Mouse (Mus musculus) intestine, postnatal 0 days (tissue): ENCODE measurements around the gene AI661453. TPM values are rescaled to one million over a fixed set of nuclear protein-coding genes. Genes with fewer than 3 reads are reported as not detected.
"Not testable (repeated sequence)": the region's sequence is repeated elsewhere in the genome, so short reads cannot be mapped to it uniquely, and the experiment has no call there.

Experiments used
- ATAC-seq: fragments of 200-750 bp; cut with Nextera tagmentation; 2 replicates; pipeline ENCODE4 v1.8.0; 2017; ENCODE audit warnings: mild to moderate bottlenecking, moderate TSS enrichment, moderate library complexity
- H3K27ac ChIP-seq: fragments of 300-500 bp; sonication (generic); 2 replicates; pipeline ENCODE4 v1.5.1; 2014; ENCODE audit warnings: mild to moderate bottlenecking, low read depth, low read length, moderate library complexity
- H3K27me3 ChIP-seq: fragments of 300-500 bp; sonication (generic); replicated peaks from 2 replicates; pipeline ENCODE4 v1.6.1; 2014; ENCODE audit warnings: low read length, mixed read lengths; ENCODE audit not compliant: control insufficient read depth, insufficient read depth
- H3K36me3 ChIP-seq: fragments of 300-500 bp; sonication (generic); 2 replicates; pipeline ENCODE4 v1.6.1; 2014; ENCODE audit warnings: mild to moderate bottlenecking, moderate library complexity; ENCODE audit not compliant: control insufficient read depth, insufficient read depth
- H3K4me1 ChIP-seq: fragments of 300-500 bp; sonication (generic); replicated peaks from 2 replicates; pipeline ENCODE4 v1.6.1; 2014; ENCODE audit warnings: antibody characterized with exemption, low read length, mixed read lengths; ENCODE audit not compliant: control insufficient read depth, insufficient read depth
- H3K4me2 ChIP-seq: fragments of 300-500 bp; sonication (generic); replicated peaks from 2 replicates; pipeline ENCODE4 v1.6.1; 2014; ENCODE audit warnings: low read depth, mild to moderate bottlenecking, moderate library complexity
- H3K4me3 ChIP-seq: fragments of 300-500 bp; sonication (generic); 2 replicates; pipeline ENCODE4 v1.5.1; 2014; ENCODE audit warnings: low read depth, low read length
- H3K9ac ChIP-seq: fragments of 300-500 bp; sonication (generic); 2 replicates; pipeline ENCODE4 v1.6.1; 2014; ENCODE audit warnings: mild to moderate bottlenecking, low read depth, low read length
- H3K9me3 ChIP-seq: fragments of 300-500 bp; sonication (generic); 2 replicates; pipeline ENCODE4 v1.6.1; 2016; ENCODE audit warnings: mixed run types; ENCODE audit not compliant: control insufficient read depth
- CTCF ChIP-seq: sonication (generic); IDR thresholded peaks from 2 replicates; pipeline ENCODE4 v1.5.1; 2016; ENCODE audit warnings: low read depth, mild to moderate bottlenecking, control low read depth, antibody characterized with exemption, moderate library complexity
- WGBS: fragments of 180-500 bp; shearing (Covaris S2); extraction: QIAGEN DNeasy Blood & Tissue Kit; methylation state at CpG from one replicate; pipeline ENCODE4 v1.1.7; 2014; 5-methylcytosine and 5-hydroxymethylcytosine counted together
- polyA plus RNA-seq: library from polyadenylated mRNA; unstranded; fragments of >200 nt; fragmentation: Nextera tagmentation; extraction: Ambion mirVana; gene quantifications from 2 replicates; pipeline ENCODE4 v1.2.1, GENCODE M21; 2015

AI661453 gene
- polyA plus RNA-seq, 1 experiment from 2014 or later: 6.1 TPM

GRCm38 (mm10) chr17:47407717-47408557 is 28.5 kb upstream of the AI661453 start:
- no peak for TF ChIP-seq CTCF
- H3K9ac ChIP-seq: no peak overlapping the region
- no peaks in the 10 kb centered on the region for H3K36me3 ChIP-seq
- H3K4me2 ChIP-seq: no peak overlapping the region
- ATAC-seq: peak; percentile 5; the same call in 1 of the 2 replicates
- H3K27me3 ChIP-seq: peaks cover 15% of the 10 kb centered on the region
- no peaks in the 10 kb centered on the region for H3K4me1 ChIP-seq
- H3K9me3 ChIP-seq: no peaks in the 10 kb centered on the region
- no peak overlapping the region for H3K27ac ChIP-seq
- WGBS: 62% methylated on average over 10 of the region's 10 CpGs
- no peak overlapping the region for H3K4me3 ChIP-seq

- Histone ChIP-seq H3K4me3 (no peak overlapping the region), H3K27ac (no peak overlapping the region), H3K4me1 (no peaks in the 10 kb centered on the region), H3K4me2 (no peak overlapping the region), H3K9ac (no peak overlapping the region), H3K36me3 (no peaks in the 10 kb centered on the region), H3K27me3 (peaks cover 15% of the 10 kb centered on the region), H3K9me3 (no peaks in the 10 kb centered on the region)
- TF ChIP-seq CTCF: peak; percentile 85
- ATAC-seq: peak; percentile 49; the same call in 1 of the 2 replicates
- WGBS: 24% methylated on average over 8 of the region's 8 CpGs
These were observed 27.9 kb upstream of the AI661453 start for GRCm38 (mm10) chr17:47408558-47408898.

GRCm38 (mm10) chr17:47409897-47410861 is 26.2 kb upstream of the AI661453 start:
- H3K9ac ChIP-seq, H3K36me3 ChIP-seq, H3K27ac ChIP-seq, H3K4me1 ChIP-seq, H3K9me3 ChIP-seq: not testable (repeated sequence)
- ATAC-seq: peak; percentile 25; the same call in 1 of the 2 replicates
- Histone ChIP-seq H3K4me3 (peak overlapping the region; percentile 29), H3K4me2 (peak overlapping the region; percentile 59), H3K27me3 (peaks cover 15% of the 10 kb centered on the region)
- 5% methylated on average over 74 of the region's 74 CpGs for WGBS

GRCm38 (mm10) chr17:47420195-47420594 is 16.2 kb upstream of the AI661453 start:
- no peak for TF ChIP-seq CTCF
- H3K9me3 ChIP-seq: no peaks in the 10 kb centered on the region
- 80% methylated on average over 2 of the region's 2 CpGs for WGBS
- no peak overlapping the region for H3K4me2 ChIP-seq
- H3K4me1 ChIP-seq: no peaks in the 10 kb centered on the region
- no peaks in the 10 kb centered on the region for H3K27me3 ChIP-seq
- H3K36me3 ChIP-seq: no peaks in the 10 kb centered on the region
- no peak overlapping the region for H3K27ac ChIP-seq
- no peak overlapping the region for H3K9ac ChIP-seq
- no peak for ATAC-seq
- H3K4me3 ChIP-seq: no peak overlapping the region

- Histone ChIP-seq H3K4me1 (no peaks in the 10 kb centered on the region), H3K4me3 (no peak overlapping the region), H3K9me3 (no peaks in the 10 kb centered on the region), H3K36me3 (no peaks in the 10 kb centered on the region), H3K27me3 (no peaks in the 10 kb centered on the region), H3K4me2 (no peak overlapping the region), H3K9ac (no peak overlapping the region), H3K27ac (no peak overlapping the region)
- ATAC-seq: no peak
- no peak for TF ChIP-seq CTCF
- 58% methylated on average over 3 of the region's 3 CpGs for WGBS
These were observed 14.8 kb upstream of the AI661453 start for GRCm38 (mm10) chr17:47421566-47421965.

- not testable (repeated sequence) for H3K9ac ChIP-seq, H3K27me3 ChIP-seq, H3K4me1 ChIP-seq, H3K9me3 ChIP-seq, H3K4me3 ChIP-seq, H3K27ac ChIP-seq, ATAC-seq, H3K4me2 ChIP-seq, H3K36me3 ChIP-seq
- WGBS: 93% methylated on average over 1 of the region's 1 CpGs
These were observed 13.8 kb upstream of the AI661453 start for GRCm38 (mm10) chr17:47422616-47423015.
